Mouse (Mus musculus) G1E (cell line): Measurements from ENCODE around the gene Cdh22.

Source experiments
- CTCF ChIP-seq: IDR thresholded peaks from 2 replicates; pipeline ENCODE4 v1.5.1; 2012; ENCODE audit warnings: low read depth, low read length, inconsistent platforms, mixed read lengths
- GATA1 ChIP-seq: IDR thresholded peaks from 2 replicates; pipeline ENCODE4 v1.6.1; 2012; ENCODE audit warnings: borderline replicate concordance, low read length, inconsistent platforms, mixed read lengths
- GATA2 ChIP-seq: IDR thresholded peaks from 2 replicates; pipeline ENCODE4 v1.6.1; 2012; ENCODE audit warnings: low read depth, low read length, inconsistent platforms, borderline replicate concordance
- POLR2AphosphoS5 ChIP-seq: IDR thresholded peaks from 2 replicates; pipeline ENCODE4 v1.6.1; 2012; ENCODE audit warnings: low read depth, low read length, inconsistent platforms; ENCODE audit not compliant: insufficient replicate concordance
- TAL1 ChIP-seq: conservative IDR thresholded peaks from 2 replicates; pipeline ENCODE4 v1.6.1; 2012; ENCODE audit warnings: low read depth, low read length, inconsistent platforms, mixed read lengths

DNA sequence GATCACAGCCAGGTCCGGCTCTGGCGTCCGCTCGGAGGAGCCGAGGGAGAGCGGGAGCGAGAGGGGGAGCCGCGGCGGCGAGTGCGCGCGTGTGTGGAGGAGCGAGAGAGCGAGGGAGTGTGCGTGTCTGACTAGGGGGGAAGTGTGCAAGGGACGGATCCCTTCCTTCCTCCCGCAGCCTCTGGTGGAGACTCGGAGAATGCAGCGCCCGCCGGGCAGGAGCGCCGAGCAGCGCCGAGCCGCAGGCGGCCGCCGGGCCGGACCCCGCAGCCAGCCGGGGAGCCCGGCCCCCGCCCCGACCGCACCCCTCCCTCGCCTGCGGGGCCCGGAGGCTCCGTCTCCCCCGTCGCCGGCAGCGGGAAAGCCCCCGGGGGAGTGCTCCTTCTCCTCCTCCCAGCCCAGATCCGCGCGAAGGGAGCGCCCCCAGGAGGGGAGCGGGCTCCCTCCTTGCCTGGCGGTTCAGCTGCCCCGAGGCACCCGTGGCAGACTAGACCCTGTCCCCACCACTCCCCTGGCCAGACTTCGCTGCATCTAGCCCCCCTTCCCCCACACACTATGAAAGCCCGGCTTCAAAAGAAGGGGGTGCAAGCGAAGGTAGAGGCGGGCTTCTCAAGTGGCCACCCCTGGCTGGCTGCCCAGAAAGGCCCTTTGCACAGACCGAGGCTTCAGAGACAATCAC, at the start of gene Cdh22:
- TF ChIP-seq CTCF (no peak), GATA2 (no peak), TAL1 (no peak), GATA1 (no peak), POLR2AphosphoS5 (no peak)
